Mouse (Mus musculus) E14TG2a.4 (cell line): Measurements from ENCODE around the gene Pet2.

ENCODE experiments used
- H3K27me3 ChIP-seq: 2 replicates; pipeline ENCODE4 v1.6.1; 2014; ENCODE audit warnings: low read length, control low read depth; ENCODE audit not compliant: insufficient read depth
- H3K36me3 ChIP-seq: 2 replicates; pipeline ENCODE4 v1.6.1; 2014; ENCODE audit warnings: low read length, control low read depth; ENCODE audit not compliant: insufficient read depth
- H3K4me1 ChIP-seq: replicated peaks from 2 replicates; pipeline ENCODE4 v1.6.1; 2014; ENCODE audit warnings: low read depth, low read length, control low read depth
- H3K4me3 ChIP-seq: replicated peaks from 2 replicates; pipeline ENCODE4 v1.5.1; 2014; ENCODE audit warnings: mild to moderate bottlenecking, low read length
- H3K9me3 ChIP-seq: 2 replicates; pipeline ENCODE4 v1.6.1; 2014; ENCODE audit warnings: low read length, control low read depth
- CTCF ChIP-seq: conservative IDR thresholded peaks from 2 replicates; pipeline ENCODE4 v1.5.1; 2014; ENCODE audit warnings: low read length
- NANOG ChIP-seq: IDR thresholded peaks from 2 replicates; pipeline ENCODE4 v1.6.1; 2014; ENCODE audit warnings: borderline replicate concordance, low read length, mixed read lengths
- POU5F1 ChIP-seq: IDR thresholded peaks from 2 replicates; pipeline ENCODE4 v1.6.1; 2014; ENCODE audit warnings: low read length, borderline replicate concordance

Pet2 gene

DNA sequence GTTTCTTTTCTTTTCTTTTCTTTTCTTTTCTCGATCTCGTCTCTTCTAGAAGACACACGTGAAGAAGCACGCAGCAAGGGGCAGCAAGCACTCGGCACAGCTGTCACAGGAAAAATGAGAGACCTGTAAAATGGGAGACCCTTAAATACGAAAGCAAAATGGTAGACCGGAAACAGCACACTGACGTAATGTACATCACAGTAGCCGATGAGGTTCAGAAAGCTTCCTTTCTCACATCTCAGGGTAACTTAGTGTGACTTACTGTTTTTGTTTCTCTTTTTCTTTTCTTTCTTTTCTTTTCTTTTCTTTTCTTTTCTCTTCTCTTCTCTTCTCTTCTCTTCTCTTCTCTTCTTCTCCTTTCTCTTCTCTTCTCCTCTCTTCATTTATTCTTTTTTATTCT lies at the start of gene Pet2:
Gene Pet2, minus strand, starts transcription at position 101 of the 400 bp plus-strand sequence.
- H3K4me1 ChIP-seq: no peaks in the 10 kb centered on the region
- H3K4me3 ChIP-seq: no peak within 1 kb of the TSS
- H3K9me3 ChIP-seq: no peaks in the 10 kb centered on the region
- TF ChIP-seq POU5F1 (no peak), CTCF (no peak), NANOG (no peak)
- no peaks in the 10 kb centered on the region for H3K27me3 ChIP-seq
- H3K36me3 ChIP-seq: no peaks in the 10 kb centered on the region
